Mouse (Mus musculus) lung, embryonic 15.5 days (tissue): ENCODE data around the gene Zfp709. TPM values are rescaled to one million over a fixed set of nuclear protein-coding genes. Genes with fewer than 3 reads are reported as not detected.
"Not testable (repeated sequence)": the region's sequence is repeated elsewhere in the genome, so short reads cannot be mapped to it uniquely, and the experiment has no call there.

ENCODE experiments used
- ATAC-seq: fragments of 200-750 bp; cut with Nextera tagmentation; 2 replicates; pipeline ENCODE4 v1.8.0; 2017; ENCODE audit warnings: moderate number of reproducible peaks, borderline replicate concordance; ENCODE audit not compliant: low FRiP score, low TSS enrichment; ENCODE audit errors: extremely low read depth
- H3K27ac ChIP-seq: fragments of 300-500 bp; sonication (generic); 2 replicates; pipeline ENCODE4 v1.5.1; 2015; ENCODE audit warnings: moderate library complexity, mild to moderate bottlenecking, inconsistent platforms
- H3K27me3 ChIP-seq: fragments of 300-500 bp; sonication (generic); 2 replicates; pipeline ENCODE4 v1.6.1; 2015; ENCODE audit warnings: inconsistent platforms
- H3K36me3 ChIP-seq: fragments of 300-500 bp; sonication (generic); 2 replicates; pipeline ENCODE4 v1.6.1; 2015; ENCODE audit warnings: inconsistent platforms
- H3K4me1 ChIP-seq: fragments of 300-500 bp; sonication (generic); 2 replicates; pipeline ENCODE4 v1.6.1; 2015; ENCODE audit warnings: inconsistent platforms
- H3K4me2 ChIP-seq: fragments of 300-500 bp; sonication (generic); 2 replicates; pipeline ENCODE4 v1.6.1; 2015; ENCODE audit warnings: inconsistent platforms, mild to moderate bottlenecking, moderate library complexity
- H3K4me3 ChIP-seq: fragments of 300-500 bp; sonication (generic); 2 replicates; pipeline ENCODE4 v1.5.1; 2015; ENCODE audit warnings: mild to moderate bottlenecking, inconsistent platforms
- H3K9ac ChIP-seq: fragments of 300-500 bp; sonication (generic); 2 replicates; pipeline ENCODE4 v1.6.1; 2015; ENCODE audit warnings: inconsistent platforms
- H3K9me3 ChIP-seq: fragments of 300-500 bp; sonication (generic); 2 replicates; pipeline ENCODE4 v1.6.1; 2016; ENCODE audit warnings: inconsistent platforms
- WGBS: fragments of 180-500 bp; shearing (Covaris S2); methylation state at CpG from one replicate; pipeline ENCODE4 v1.1.7; 2015; 5-methylcytosine and 5-hydroxymethylcytosine counted together
- polyA plus RNA-seq: library from polyadenylated mRNA; unstranded; fragments of >200 nt; fragmentation: Nextera tagmentation; extraction: Ambion mirVana; gene quantifications from 2 replicates; pipeline ENCODE4 v1.2.1, GENCODE M21; 2015

The Zfp709 gene
- 6.5 and 6.8 TPM in 2 replicates for polyA plus RNA-seq

- Histone ChIP-seq H3K27ac (peak within 1 kb of the TSS; percentile 77), H3K9me3 (peaks cover 9% of the 10 kb centered on the region; the same call in 1 of the 2 replicates), H3K27me3 (no peaks in the 10 kb centered on the region), H3K9ac (peak within 1 kb of the TSS; percentile 84), H3K4me1 (no peaks in the 10 kb centered on the region), H3K4me3 (peak within 1 kb of the TSS; percentile 76), H3K36me3 (peaks cover 13% of the 10 kb centered on the region), H3K4me2 (peak within 1 kb of the TSS; percentile 97)
- 3% methylated on average over 45 of the region's 45 CpGs for WGBS
- ATAC-seq: peak; percentile 95
Measured at GRCm38 (mm10) chr8:71881618-71882274, at the start of gene Zfp709. TSS of gene Zfp709 (plus strand) at chr8:71882019.

- not testable (repeated sequence) for H3K27me3 ChIP-seq, H3K9ac ChIP-seq, H3K36me3 ChIP-seq, H3K4me2 ChIP-seq, ATAC-seq, H3K27ac ChIP-seq, H3K9me3 ChIP-seq, H3K4me1 ChIP-seq, H3K4me3 ChIP-seq
- 76% methylated on average over 4 of the region's 4 CpGs for WGBS
Measured at GRCm38 (mm10) chr8:71838207-71838606, 43.6 kb upstream of the Zfp709 start.

- H3K4me3 ChIP-seq, H3K4me1 ChIP-seq, H3K9me3 ChIP-seq, ATAC-seq, H3K36me3 ChIP-seq, H3K27me3 ChIP-seq, H3K4me2 ChIP-seq, H3K27ac ChIP-seq, H3K9ac ChIP-seq: not testable (repeated sequence)
- 81% methylated on average over 3 of the region's 3 CpGs for WGBS
Measured at GRCm38 (mm10) chr8:71841201-71841817, 40.5 kb upstream of the Zfp709 start.

- H3K36me3 ChIP-seq, H3K4me3 ChIP-seq, H3K4me2 ChIP-seq, H3K27me3 ChIP-seq, H3K4me1 ChIP-seq, ATAC-seq, H3K9ac ChIP-seq, H3K27ac ChIP-seq, H3K9me3 ChIP-seq: not testable (repeated sequence)
- 66% methylated on average over 2 of the region's 2 CpGs for WGBS
Measured at GRCm38 (mm10) chr8:71842476-71842875, 39.3 kb upstream of the Zfp709 start.

GRCm38 (mm10) chr8:71844453-71844852 lies 37.4 kb upstream of the Zfp709 start:
- H3K9me3 ChIP-seq, H3K4me3 ChIP-seq, H3K9ac ChIP-seq, H3K4me2 ChIP-seq, H3K4me1 ChIP-seq, H3K36me3 ChIP-seq, H3K27ac ChIP-seq, H3K27me3 ChIP-seq, ATAC-seq: not testable (repeated sequence)
- WGBS: 60% methylated on average over 1 of the region's 1 CpGs

- H3K4me3 ChIP-seq, H3K9ac ChIP-seq, H3K9me3 ChIP-seq, H3K27ac ChIP-seq, H3K4me1 ChIP-seq, H3K4me2 ChIP-seq, H3K27me3 ChIP-seq, H3K36me3 ChIP-seq, ATAC-seq: not testable (repeated sequence)
- WGBS: 80% methylated on average over 1 of the region's 1 CpGs
Measured at GRCm38 (mm10) chr8:71845993-71846483, 35.8 kb upstream of the Zfp709 start.

- H3K4me2 ChIP-seq, H3K36me3 ChIP-seq, H3K27me3 ChIP-seq, H3K9ac ChIP-seq, H3K9me3 ChIP-seq, H3K27ac ChIP-seq, H3K4me3 ChIP-seq, H3K4me1 ChIP-seq: not testable (repeated sequence)
- WGBS: 81% methylated on average over 2 of the region's 2 CpGs
- peak; percentile 69 for ATAC-seq
Measured at GRCm38 (mm10) chr8:71846745-71847144, 35.1 kb upstream of the Zfp709 start.

- not testable (repeated sequence) for H3K27ac ChIP-seq, H3K9me3 ChIP-seq, H3K36me3 ChIP-seq, H3K27me3 ChIP-seq, ATAC-seq, H3K4me1 ChIP-seq, H3K9ac ChIP-seq, H3K4me2 ChIP-seq, H3K4me3 ChIP-seq
- 71% methylated on average over 1 of the region's 1 CpGs for WGBS
Measured at GRCm38 (mm10) chr8:71851014-71851413, 30.8 kb upstream of the Zfp709 start.

- not testable (repeated sequence) for H3K4me2 ChIP-seq, H3K36me3 ChIP-seq, H3K9me3 ChIP-seq, H3K9ac ChIP-seq, ATAC-seq, H3K4me3 ChIP-seq, H3K4me1 ChIP-seq, H3K27ac ChIP-seq, H3K27me3 ChIP-seq
Measured at GRCm38 (mm10) chr8:71853360-71853759, 28.5 kb upstream of the Zfp709 start.

GRCm38 (mm10) chr8:71856630-71857328 lies 25.0 kb upstream of the Zfp709 start:
- H3K27me3 ChIP-seq, H3K27ac ChIP-seq, H3K9me3 ChIP-seq, H3K9ac ChIP-seq, H3K4me3 ChIP-seq, H3K4me2 ChIP-seq, H3K4me1 ChIP-seq, H3K36me3 ChIP-seq: not testable (repeated sequence)
- WGBS: 80% methylated on average over 9 of the region's 10 CpGs
- 0 out of 2 replicates have a peak, but pooled peaks have one; percentile 35 for ATAC-seq

- not testable (repeated sequence) for H3K27ac ChIP-seq, ATAC-seq, H3K36me3 ChIP-seq, H3K4me3 ChIP-seq, H3K4me1 ChIP-seq, H3K9me3 ChIP-seq, H3K4me2 ChIP-seq, H3K9ac ChIP-seq, H3K27me3 ChIP-seq
- 79% methylated on average over 2 of the region's 2 CpGs for WGBS
Measured at GRCm38 (mm10) chr8:71857364-71857763, 24.5 kb upstream of the Zfp709 start.

GRCm38 (mm10) chr8:71861551-71861950 lies 20.3 kb upstream of the Zfp709 start:
- H3K9me3 ChIP-seq, H3K4me3 ChIP-seq, H3K9ac ChIP-seq, ATAC-seq, H3K4me1 ChIP-seq, H3K27ac ChIP-seq, H3K4me2 ChIP-seq, H3K27me3 ChIP-seq, H3K36me3 ChIP-seq: not testable (repeated sequence)
- WGBS: 50% methylated on average over 1 of the region's 1 CpGs
